Mouse (Mus musculus) layer of hippocampus, postnatal 36 days (tissue): ENCODE results near the gene Gpbp1l1. TPM values are rescaled to one million over a fixed set of nuclear protein-coding genes. Genes with fewer than 3 reads are reported as not detected.

Source experiments
- DNase-seq, 2 experiments: peaks; one replicate each; pipeline ENCODE4 v3.0.0; 2022
- total RNA-seq, 2 experiments: library from RNA; stranded (reverse); gene quantifications; 2 replicates each; pipeline ENCODE4 v1.2.3; 2021

Gene Gpbp1l1
- total RNA-seq, result 10 to 100 TPM; 39.6 to 43.2 TPM

- DNase-seq, result peak; percentile 98
Measured at GRCm38 (mm10) chr4:116557306-116558121, at the start of gene Gpbp1l1. Gpbp1l1 (plus strand) TSS chr4:116557658.

- no peak for DNase-seq
Measured at GRCm38 (mm10) chr4:116531109-116531508, 26.3 kb upstream of the Gpbp1l1 start.

DNA sequence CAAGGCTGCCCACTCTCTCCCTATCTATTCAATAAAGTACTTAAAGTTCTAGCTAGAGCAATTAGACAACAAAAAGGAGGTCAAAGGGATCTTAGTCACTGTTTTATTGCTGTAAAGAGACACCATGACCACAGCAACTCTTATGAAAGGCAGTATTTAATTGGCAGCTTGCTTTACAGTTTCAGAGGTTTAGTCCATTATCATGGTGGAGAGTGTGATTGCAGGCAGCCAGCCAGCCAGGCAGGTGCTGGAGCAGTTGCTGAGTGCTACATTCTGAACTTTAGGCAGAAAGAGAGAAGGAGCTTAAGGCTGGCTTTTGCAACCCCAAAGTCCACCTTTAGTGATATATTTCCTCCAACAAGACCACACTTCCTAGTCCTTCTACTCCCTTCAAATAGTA, 21.1 kb upstream of the Gpbp1l1 start:
- DNase-seq, result no peak

DNA sequence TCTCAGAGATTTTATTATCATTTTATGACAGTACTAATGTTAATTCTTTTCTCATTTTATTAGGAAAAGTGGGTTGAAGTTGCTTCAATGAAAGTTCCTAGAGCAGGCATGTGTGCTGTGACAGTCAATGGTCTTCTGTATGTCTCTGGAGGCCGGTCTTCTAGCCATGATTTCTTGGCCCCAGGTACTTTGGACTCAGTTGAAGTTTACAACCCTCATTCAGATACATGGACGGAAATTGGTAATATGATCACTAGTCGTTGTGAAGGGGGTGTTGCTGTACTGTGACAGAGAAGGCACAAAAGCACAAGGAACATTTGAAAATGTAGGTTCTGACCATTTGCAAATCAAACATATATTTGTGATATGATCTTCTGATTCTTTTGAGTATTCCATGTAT, 19.7 kb upstream of the Gpbp1l1 start:
- DNase-seq, result no peak

GRCm38 (mm10) chr4:116550432-116550831, 7.0 kb upstream of the Gpbp1l1 start:
- DNase-seq, result no peak

GRCm38 (mm10) chr4:116553035-116553434, 4.4 kb upstream of the Gpbp1l1 start:
- no peak for DNase-seq

- DNase-seq, result peak; percentile 70 to 82
Measured at GRCm38 (mm10) chr4:116555413-116556300, 1.8 kb upstream of the Gpbp1l1 start, which contains the start of gene Tmem69. Tmem69 (minus strand) TSS chr4:116555936.

- DNase-seq, result peak; percentile 92 to 93
Measured at GRCm38 (mm10) chr4:116556561-116557305, 725 bp upstream of the Gpbp1l1 start.

GRCm38 (mm10) chr4:116558151-116558882, 859 bp downstream of the Gpbp1l1 start:
- DNase-seq, result no peak

DNA sequence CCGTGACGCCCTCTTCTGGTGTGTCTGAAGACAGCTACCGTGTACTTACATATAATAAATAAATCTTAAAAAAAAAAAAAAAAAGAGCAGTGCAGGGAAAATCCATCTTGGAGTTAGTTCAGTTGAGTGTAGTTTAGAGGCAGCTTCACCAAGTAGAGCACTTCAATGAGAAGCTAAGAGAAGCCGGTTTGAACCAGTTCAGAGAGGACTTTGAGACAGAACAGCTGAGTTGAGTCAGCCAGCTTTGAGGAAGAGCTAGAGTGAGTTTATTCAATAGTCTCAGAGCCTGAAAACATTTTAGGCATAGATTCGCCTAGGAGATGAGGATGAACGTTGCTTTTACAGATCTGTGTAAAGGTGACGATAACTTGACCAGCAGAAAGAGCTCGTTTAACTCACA, 38.3 kb downstream of the Gpbp1l1 start:
- DNase-seq, result no peak

DNA sequence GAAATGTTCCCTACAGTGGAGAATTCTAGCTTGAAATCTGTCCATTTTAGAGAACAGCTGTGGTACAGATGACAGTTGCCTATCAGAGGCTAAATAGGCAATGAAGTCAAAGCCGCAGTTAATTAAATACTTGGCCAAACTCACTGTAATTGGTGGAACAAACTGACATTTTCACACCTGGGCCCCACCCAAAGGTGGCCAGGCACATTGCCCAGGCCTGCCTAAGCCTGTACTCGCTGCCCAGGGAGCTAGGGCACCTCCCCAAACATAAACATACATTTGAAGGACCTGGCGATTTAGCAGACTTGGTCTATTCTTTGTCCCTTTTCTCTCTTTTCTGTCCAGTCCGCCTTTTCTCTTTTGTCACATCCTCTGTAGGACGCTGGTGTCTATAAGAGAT, 38.9 kb downstream of the Gpbp1l1 start, which contains the start of gene Ccdc17:
TSS of gene Ccdc17 (plus strand) at position 276 of the 400 bp plus-strand sequence.
- DNase-seq, result no peak

GRCm38 (mm10) chr4:116596978-116597881, 39.8 kb downstream of the Gpbp1l1 start:
- peak; percentile 84 for DNase-seq

- DNase-seq, result no peak
Measured at GRCm38 (mm10) chr4:116612621-116613020, 55.2 kb downstream of the Gpbp1l1 start.

GRCm38 (mm10) chr4:116615237-116615636, 57.8 kb downstream of the Gpbp1l1 start:
- DNase-seq, result no peak

- no peak for DNase-seq
Measured at GRCm38 (mm10) chr4:116624831-116625230, 67.4 kb downstream of the Gpbp1l1 start.

DNA sequence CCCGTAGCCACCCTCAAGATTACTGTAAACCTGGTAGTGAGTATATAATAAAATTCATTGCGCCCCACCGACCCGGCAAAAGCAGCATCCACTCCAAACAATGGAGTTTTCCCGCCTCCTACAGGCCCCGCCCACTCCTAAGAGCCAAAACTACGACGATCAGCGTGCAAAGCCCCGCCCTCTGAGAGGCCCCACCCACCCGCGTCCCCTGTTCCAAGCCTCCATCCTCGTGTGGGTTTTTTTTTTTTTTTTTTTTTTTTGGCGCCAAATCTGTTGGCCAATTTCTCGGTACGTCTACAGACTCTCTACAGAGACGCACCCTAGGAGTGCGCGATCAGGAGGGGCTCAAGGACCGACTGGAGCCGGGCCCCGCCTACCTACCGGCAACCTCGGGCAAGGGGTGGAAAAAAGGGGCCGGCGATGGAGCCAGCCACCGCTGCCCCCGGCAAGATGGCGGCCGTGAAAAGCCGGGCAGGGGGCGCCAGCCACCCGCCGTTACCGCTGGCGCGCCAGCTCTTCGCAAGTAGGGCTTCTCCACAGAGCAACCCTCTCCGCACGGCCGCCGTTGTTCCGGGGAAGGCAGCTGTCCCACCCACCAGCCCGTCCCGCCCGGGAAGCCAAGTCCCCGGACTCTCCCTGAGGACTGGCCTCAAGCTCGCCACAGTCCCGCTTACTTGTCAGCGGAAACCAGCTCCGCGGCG, 69.3 kb downstream of the Gpbp1l1 start:
- peak; percentile 58 to 60 for DNase-seq

DNA sequence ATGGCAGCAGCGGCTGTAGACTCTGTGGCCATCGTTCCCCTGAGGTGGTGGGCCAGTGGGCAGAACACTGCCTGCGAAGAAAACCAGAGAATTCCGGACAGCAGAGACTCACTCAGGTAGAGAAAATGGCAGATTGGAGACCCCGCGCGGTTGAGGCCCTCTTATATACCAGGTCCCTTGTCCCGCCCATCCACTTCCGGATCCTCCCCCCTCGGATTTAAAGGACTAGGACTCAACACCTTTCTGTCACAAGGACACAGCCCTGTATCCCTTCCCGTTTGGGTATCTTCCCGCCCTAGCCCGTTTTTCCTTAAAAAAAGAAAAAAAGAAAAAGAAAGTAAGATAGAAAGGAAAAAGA, 69.9 kb downstream of the Gpbp1l1 start:
- DNase-seq, result peak; percentile 88

DNA sequence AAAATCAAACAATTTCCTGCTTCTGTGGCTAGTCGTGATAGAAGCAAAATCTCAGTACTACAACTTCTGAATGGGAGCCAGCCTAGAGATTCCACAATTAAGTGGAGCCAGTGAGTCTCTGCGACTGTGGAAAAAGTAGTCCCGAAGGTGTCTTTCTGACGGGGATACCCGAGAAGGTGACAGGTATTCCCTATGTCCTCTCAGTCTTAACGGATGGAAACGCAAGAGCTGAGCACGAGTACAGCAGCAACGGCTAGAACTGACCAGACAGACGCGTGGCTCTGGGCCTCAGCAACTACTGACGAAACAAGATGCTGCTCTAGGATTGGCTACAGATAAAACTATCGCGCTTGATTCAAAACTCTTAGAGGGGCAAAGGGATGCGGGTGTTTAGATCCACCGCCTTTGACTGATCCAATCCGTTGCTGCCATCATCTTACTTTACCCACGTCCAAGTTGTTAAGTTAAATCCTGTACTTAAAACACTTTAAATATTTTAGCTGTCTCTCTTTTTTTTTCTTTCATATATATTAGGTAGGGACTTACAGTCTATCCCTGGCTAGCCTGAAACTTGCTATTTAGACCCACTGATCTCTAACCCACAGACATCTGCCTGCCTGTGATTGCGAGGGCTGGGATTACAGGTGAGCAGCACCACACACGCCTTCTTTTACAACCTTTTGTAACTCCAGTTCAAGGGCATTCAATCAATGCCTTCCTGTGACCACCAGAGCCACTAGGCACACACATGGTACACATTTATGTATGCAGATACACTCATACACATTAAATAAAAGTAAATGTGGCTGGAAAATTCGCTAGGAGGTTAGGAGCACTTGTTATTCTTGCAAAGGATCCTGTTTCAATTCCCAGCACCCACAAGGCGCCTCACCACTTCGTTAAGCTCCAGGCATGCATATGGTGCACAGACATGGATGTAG, 70.5 kb downstream of the Gpbp1l1 start, which contains the start of gene Nasp:
TSS of gene Nasp (minus strand) at position 220 of the 941 bp plus-strand sequence.
- peak; percentile 80 to 82 for DNase-seq

- DNase-seq, result no peak
Measured at GRCm38 (mm10) chr4:116635197-116635596, 77.7 kb downstream of the Gpbp1l1 start.
